Mouse (Mus musculus) adrenal gland, adult 18-20 months (tissue): Measurements from ENCODE around the gene Ms4a2. TPM values are rescaled to one million over a fixed set of nuclear protein-coding genes. Genes with fewer than 3 reads are reported as not detected.

Experiments
- DNase-seq, 2 experiments: peaks; one replicate each; pipeline ENCODE4 v3.0.0; 2021 to 2022; ENCODE audit warnings: low spot score in 2 of 2
- total RNA-seq, 2 experiments: library from RNA; stranded (reverse); gene quantifications; 1 replicate in 1 of 2; 2 replicates in 1 of 2; pipeline ENCODE4 v1.2.3; 2021

The Ms4a2 gene
- total RNA-seq, 2 experiments from 2014 or later = not detected

DNA sequence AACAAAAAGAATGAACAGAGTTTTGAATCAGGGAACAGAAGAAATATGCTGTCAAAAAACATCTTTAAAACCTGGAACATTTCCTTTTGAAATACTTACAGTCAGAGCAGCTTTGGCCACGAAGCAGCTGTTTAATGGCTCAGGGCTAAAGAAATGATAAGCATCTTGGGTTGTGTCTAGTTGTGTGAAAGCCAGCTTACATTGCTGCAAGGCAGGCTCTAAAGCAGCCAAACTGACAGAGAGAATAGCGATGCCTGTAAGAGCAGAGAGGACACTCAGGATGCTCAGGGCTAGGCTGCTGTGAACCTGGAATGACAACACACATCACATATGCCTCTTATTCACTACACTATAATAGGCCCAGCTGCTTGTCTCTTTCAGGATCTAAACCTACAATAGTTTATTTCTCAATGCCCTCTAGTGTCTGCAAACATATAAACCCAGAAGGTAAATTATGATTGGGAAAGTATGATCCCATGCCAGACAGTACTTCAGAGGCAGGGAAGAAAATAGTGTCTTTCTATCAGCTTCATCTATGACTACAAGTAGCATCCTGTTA lies 33.5 kb downstream of the Ms4a2 start:
- DNase-seq = no peak

GRCm38 (mm10) chr19:11589205-11589604 lies 34.3 kb downstream of the Ms4a2 start:
- no peak for DNase-seq

DNA sequence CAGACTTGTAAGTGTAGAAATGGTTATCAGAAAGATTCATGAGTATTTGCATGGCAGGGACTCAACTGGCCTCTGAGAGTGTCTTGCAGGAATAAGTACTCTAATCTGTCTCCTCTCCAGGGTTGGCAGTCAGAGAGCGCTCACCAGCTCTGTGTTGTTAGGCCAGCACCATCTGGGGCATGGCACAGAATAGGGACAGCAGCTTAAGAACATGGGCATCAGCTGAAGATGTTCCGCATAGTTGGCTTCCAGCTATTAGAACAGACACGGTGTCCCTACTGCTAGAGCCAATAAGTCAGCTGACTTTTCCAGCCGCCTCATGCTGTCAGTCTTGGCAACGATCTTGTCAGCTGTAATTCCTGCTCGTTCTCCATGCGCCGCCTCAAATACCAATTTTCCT lies 48.6 kb downstream of the Ms4a2 start:
- no peak for DNase-seq

Other genes starting within 250 kb of the Ms4a2 start
- 10 to 100 TPM; 10.1 to 12.5 TPM for gene Ms4a4a, start 248.2 kb downstream of the Ms4a2 start, total RNA-seq
- 1 to 10 TPM; 1.5 to 2.9 TPM for gene Ms4a4c, start 218.9 kb downstream of the Ms4a2 start, total RNA-seq
- gene Ms4a4b, start 180.2 kb downstream of the Ms4a2 start, total RNA-seq = 1 to 10 TPM in 1 of 2 experiments, under 1 TPM in 1; 0.70 to 2.0 TPM
- 10 to 100 TPM; 14.6 to 21.3 TPM for gene Ms4a6c, start 154.4 kb downstream of the Ms4a2 start, total RNA-seq
- gene Gm8369, start 137.8 kb downstream of the Ms4a2 start, total RNA-seq = 1 to 10 TPM in 1 of 2 experiments, not detected in 1; 1.1 TPM
- 10 to 100 TPM; 13.6 to 14.8 TPM for gene Ms4a6b, start 107.2 kb downstream of the Ms4a2 start, total RNA-seq
- 1 to 10 TPM; 3.5 to 3.9 TPM for gene Ms4a4d, start 86.9 kb downstream of the Ms4a2 start, total RNA-seq
- gene Ms4a6d, start 18.9 kb downstream of the Ms4a2 start, total RNA-seq = 10 to 100 TPM in 1 of 2 experiments, 1 to 10 TPM in 1; 8.2 to 11.6 TPM
- gene Ms4a3, start 17.1 kb upstream of the Ms4a2 start, total RNA-seq = not detected
- under 1 TPM in 1 of 2 experiments, not detected in 1; 0.50 TPM for gene Oosp2, start 36.8 kb upstream of the Ms4a2 start, total RNA-seq
- gene Oosp1, start 67.4 kb upstream of the Ms4a2 start, total RNA-seq = 1 to 10 TPM in 1 of 2 experiments, not detected in 1; 3.3 TPM
- gene Oosp3, start 73.3 kb upstream of the Ms4a2 start, total RNA-seq = not detected
- not detected for gene Gif, start 123.8 kb upstream of the Ms4a2 start, total RNA-seq
- gene Mrpl16, start 146.7 kb upstream of the Ms4a2 start, total RNA-seq = 10 to 100 TPM; 63.6 to 72.3 TPM
- gene Stx3, start 195.7 kb upstream of the Ms4a2 start, total RNA-seq = 1 to 10 TPM; 6.9 to 9.5 TPM
- not detected for gene Olfr1417, start 215.5 kb upstream of the Ms4a2 start, total RNA-seq
- gene Olfr1418, start 237.3 kb upstream of the Ms4a2 start, total RNA-seq = not detected